Mouse (Mus musculus) kidney, adult 2 months (tissue): ENCODE measurements around the gene Aifm3. TPM values are rescaled to one million over a fixed set of nuclear protein-coding genes. Genes with fewer than 3 reads are reported as not detected.

Experiments
- DNase-seq: peaks from one replicate; pipeline ENCODE4 v3.0.0; 2021
- H3K27ac ChIP-seq: fragments of 200-500 bp; 2 replicates; pipeline ENCODE4 v1.5.1; 2012; ENCODE audit warnings: low read depth, low read length, control low read depth, inconsistent platforms; ENCODE audit not compliant: insufficient read depth
- H3K27me3 ChIP-seq: fragments of 200-500 bp; replicated peaks from 2 replicates; pipeline ENCODE4 v1.6.1; 2012; ENCODE audit warnings: mild to moderate bottlenecking, moderate library complexity, low read length, inconsistent platforms; ENCODE audit not compliant: control insufficient read depth, insufficient read depth
- H3K36me3 ChIP-seq: fragments of 200-500 bp; 2 replicates; pipeline ENCODE4 v1.6.1; 2012; ENCODE audit warnings: mild to moderate bottlenecking, moderate library complexity, low read length, inconsistent platforms; ENCODE audit not compliant: control insufficient read depth, insufficient read depth
- H3K4me1 ChIP-seq: fragments of 200-500 bp; 2 replicates; pipeline ENCODE4 v1.6.1; 2011; ENCODE audit warnings: low read length; ENCODE audit not compliant: control insufficient read depth, insufficient read depth
- H3K4me3 ChIP-seq: fragments of 200-500 bp; 2 replicates; pipeline ENCODE4 v1.5.1; 2011; ENCODE audit warnings: mild to moderate bottlenecking, low read depth, low read length, control low read depth; ENCODE audit not compliant: insufficient read depth
- CTCF ChIP-seq: fragments of 200-500 bp; conservative IDR thresholded peaks from 2 replicates; pipeline ENCODE4 v1.5.1; 2011; ENCODE audit warnings: low read depth, mild to moderate bottlenecking, control low read depth, low read length, moderate library complexity, mixed read lengths; ENCODE audit not compliant: insufficient read depth, insufficient read length
- POLR2A ChIP-seq: fragments of 200-500 bp; IDR thresholded peaks from one replicate; pipeline ENCODE4 v1.6.1; 2011; ENCODE audit warnings: low read depth, low read length, control low read depth
- WGBS: fragments of 180-500 bp; shearing (Covaris S2); methylation state at CpG from one replicate; pipeline ENCODE4 v1.1.7; 2018; 5-methylcytosine and 5-hydroxymethylcytosine counted together
- polyA plus RNA-seq: library from polyadenylated mRNA; depleted of rRNA; stranded (reverse); fragments of >200 nt; gene quantifications from 2 replicates; pipeline ENCODE4 v1.2.3, GENCODE M21; 2012

The Aifm3 gene
- polyA plus RNA-seq, 1 experiment: 11.7 TPM

DNA sequence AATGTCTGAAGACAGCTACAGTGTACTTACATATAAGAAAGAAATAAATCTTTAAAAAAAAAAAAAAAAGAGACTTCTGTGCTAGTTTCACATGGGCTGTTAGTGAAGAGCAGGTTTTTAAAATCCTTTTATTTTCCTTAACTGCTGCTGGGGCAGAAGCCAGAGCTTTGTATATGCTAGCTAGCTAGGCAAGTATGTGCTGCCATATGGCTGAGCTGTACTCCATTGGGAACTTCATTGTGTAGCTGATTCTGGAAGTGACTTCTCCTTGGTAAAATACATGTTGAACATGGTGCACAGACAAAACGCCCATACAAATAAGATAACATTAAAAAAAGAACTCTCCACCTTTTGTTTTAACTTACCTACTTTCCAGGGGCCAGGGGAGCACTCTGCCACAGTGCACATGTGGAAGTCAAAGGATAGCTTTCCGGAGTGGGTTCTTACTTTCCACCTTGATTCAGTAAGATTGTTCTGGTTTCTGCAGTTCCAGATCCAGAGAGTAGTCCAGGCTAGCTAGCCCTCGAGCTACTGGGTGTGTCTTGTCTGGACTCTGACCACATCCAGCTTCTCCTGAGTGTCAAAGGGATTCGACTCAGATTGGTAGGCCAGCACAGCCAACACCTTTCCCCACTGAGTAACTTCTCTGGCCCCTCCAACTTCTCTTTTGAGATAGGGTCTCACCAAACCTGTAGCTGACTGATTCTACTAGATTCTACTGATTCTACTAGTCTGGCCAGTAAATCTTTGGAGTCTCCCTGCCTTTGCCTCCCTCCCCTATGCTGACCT is 22.3 kb upstream of the Aifm3 start:
- WGBS: 63% methylated on average over 4 of the region's 4 CpGs

GRCm38 (mm10) chr16:17472498-17472897 is 16.9 kb upstream of the Aifm3 start:
- 83% methylated on average over 6 of the region's 6 CpGs for WGBS
- H3K36me3 ChIP-seq: peaks cover 4% of the 10 kb centered on the region

More for the DNA sequence above, 22.3 kb upstream of the Aifm3 start:
- no peak overlapping the region for H3K27ac ChIP-seq
- TF ChIP-seq POLR2A (no peak), CTCF (no peak)
- H3K4me3 ChIP-seq: no peak overlapping the region
- H3K27me3 ChIP-seq: no peaks in the 10 kb centered on the region
- peaks cover 4% of the 10 kb centered on the region; the same call in 1 of the 2 replicates for H3K36me3 ChIP-seq
- H3K4me1 ChIP-seq: peaks cover 11% of the 10 kb centered on the region; the same call in 1 of the 2 replicates
- peak; percentile 17 for DNase-seq

DNA sequence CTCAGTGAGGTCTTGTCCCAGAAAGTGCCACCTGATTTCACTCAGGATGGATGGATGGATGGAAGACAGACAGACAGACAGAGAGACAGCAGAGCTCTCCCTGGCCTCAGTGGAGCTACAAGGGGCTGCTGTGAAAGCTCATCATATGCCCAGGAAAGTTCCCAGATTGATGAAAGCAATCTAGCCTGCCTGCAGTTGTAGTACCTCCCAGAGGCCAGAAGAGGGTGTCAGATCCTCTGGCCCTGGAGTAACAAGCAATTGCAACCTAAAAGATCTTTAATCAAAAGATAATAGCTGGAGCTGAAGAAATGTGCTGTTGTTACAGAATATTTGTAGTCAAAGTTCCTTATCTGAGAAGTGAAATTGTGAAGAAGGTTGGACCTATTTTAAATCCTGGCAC is 15.3 kb upstream of the Aifm3 start:
- no peak overlapping the region for H3K27ac ChIP-seq
- peak; percentile 48 for DNase-seq
- H3K36me3 ChIP-seq: peaks cover 4% of the 10 kb centered on the region
- no peaks in the 10 kb centered on the region for H3K27me3 ChIP-seq
- H3K4me3 ChIP-seq: no peak overlapping the region
- H3K4me1 ChIP-seq: peaks cover 9% of the 10 kb centered on the region; the same call in 1 of the 2 replicates
- TF ChIP-seq POLR2A: no peak
- TF ChIP-seq CTCF: peak; percentile 76

More at GRCm38 (mm10) chr16:17472498-17472897, 16.9 kb upstream of the Aifm3 start:
- no peak overlapping the region for H3K4me3 ChIP-seq
- 0 out of 2 replicates have a peak, but pooled peaks cover 3% of the 10 kb centered on the region for H3K4me1 ChIP-seq
- no peak for DNase-seq
- TF ChIP-seq POLR2A (no peak), CTCF (no peak)
- no peak overlapping the region for H3K27ac ChIP-seq
- no peaks in the 10 kb centered on the region for H3K27me3 ChIP-seq

DNA sequence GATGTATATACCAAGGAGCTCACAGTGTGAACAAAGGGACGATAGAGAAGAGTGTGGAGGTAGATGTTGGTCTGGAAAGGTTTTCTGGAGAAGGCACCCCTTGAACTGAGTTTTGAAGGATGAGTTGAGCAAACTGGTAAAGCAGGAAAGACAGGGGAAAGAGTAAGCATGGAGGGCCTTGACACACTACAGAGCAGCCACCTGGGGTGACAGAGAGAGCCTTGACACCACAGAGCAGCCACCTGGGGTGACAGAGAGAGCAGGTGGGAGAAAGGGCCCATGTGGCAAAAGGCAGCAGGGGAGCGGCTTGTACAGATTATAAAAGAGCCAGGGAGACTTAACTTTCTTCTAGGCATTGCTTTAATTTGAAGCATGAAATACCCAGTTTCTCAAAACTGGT is 14.7 kb upstream of the Aifm3 start:
- Histone ChIP-seq H3K27me3 (no peaks in the 10 kb centered on the region), H3K4me3 (no peak overlapping the region), H3K4me1 (peaks cover 9% of the 10 kb centered on the region; the same call in 1 of the 2 replicates), H3K36me3 (peaks cover 4% of the 10 kb centered on the region), H3K27ac (no peak overlapping the region)
- no peak for DNase-seq
- 84% methylated on average over 2 of the region's 2 CpGs for WGBS
- TF ChIP-seq POLR2A (no peak), CTCF (no peak)

- TF ChIP-seq CTCF (no peak), POLR2A (no peak)
- Histone ChIP-seq H3K4me1 (peaks cover 9% of the 10 kb centered on the region; the same call in 1 of the 2 replicates), H3K27ac (no peak overlapping the region), H3K4me3 (no peak overlapping the region), H3K27me3 (no peaks in the 10 kb centered on the region), H3K36me3 (peaks cover 1% of the 10 kb centered on the region)
- WGBS: 70% methylated on average over 4 of the region's 4 CpGs
- DNase-seq: no peak
Observed at GRCm38 (mm10) chr16:17475326-17475725, 14.1 kb upstream of the Aifm3 start.

DNA sequence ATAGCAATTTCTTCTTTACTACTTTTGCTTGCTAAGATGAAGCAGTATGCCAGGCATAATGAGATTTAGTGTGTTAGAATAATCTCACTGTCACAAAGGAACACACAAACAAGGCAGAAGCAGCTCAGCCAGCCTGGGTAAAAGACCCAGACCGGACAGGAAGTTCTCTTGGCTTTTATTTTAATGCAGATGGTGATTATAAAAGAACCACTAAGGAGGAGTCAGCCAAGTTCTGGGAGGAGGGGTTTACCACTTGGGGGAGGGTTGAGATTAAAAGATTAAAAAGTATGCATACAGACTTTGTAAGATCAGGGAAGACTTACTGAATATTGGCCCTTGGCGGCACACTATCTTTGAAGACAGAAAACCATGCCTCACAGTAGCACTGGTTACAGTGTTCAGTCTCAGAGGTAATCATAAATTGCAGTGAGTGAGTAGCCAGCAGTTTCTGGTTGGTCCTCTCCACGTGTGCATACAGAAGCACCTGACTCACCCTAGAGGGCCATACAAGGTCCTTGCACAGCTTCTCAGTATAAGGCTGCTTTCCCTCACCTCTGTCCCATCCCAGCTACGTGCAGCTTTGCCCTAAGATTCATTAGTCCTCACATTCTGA is 11.0 kb upstream of the Aifm3 start:
- Histone ChIP-seq H3K4me1 (peaks cover 9% of the 10 kb centered on the region; the same call in 1 of the 2 replicates), H3K27ac (no peak overlapping the region; the same call in 1 of the 2 replicates), H3K36me3 (no peaks in the 10 kb centered on the region; the same call in 1 of the 2 replicates), H3K27me3 (no peaks in the 10 kb centered on the region), H3K4me3 (no peak overlapping the region)
- TF ChIP-seq POLR2A: no peak
- TF ChIP-seq CTCF: no peak
- no peak for DNase-seq
- WGBS: 54% methylated on average over 4 of the region's 4 CpGs

- DNase-seq: no peak
- Histone ChIP-seq H3K27ac (no peak overlapping the region), H3K27me3 (no peaks in the 10 kb centered on the region), H3K4me3 (no peak overlapping the region), H3K4me1 (peaks cover 10% of the 10 kb centered on the region; the same call in 1 of the 2 replicates), H3K36me3 (peaks cover 2% of the 10 kb centered on the region; the same call in 1 of the 2 replicates)
- WGBS: 90% methylated on average over 2 of the region's 2 CpGs
- TF ChIP-seq CTCF (no peak), POLR2A (no peak)
Observed at GRCm38 (mm10) chr16:17481465-17481864, 7.9 kb upstream of the Aifm3 start.
